Mouse (Mus musculus) CH12.LX (cell line): Measurements from ENCODE around the gene Serpinb9b.
"Not testable (repeated sequence)": the region's sequence is repeated elsewhere in the genome, so short reads cannot be mapped to it uniquely, and the experiment has no call there.

ENCODE experiments used
- CHD1 ChIP-seq: IDR thresholded peaks from 2 replicates; pipeline ENCODE4 v1.6.1; 2012; ENCODE audit warnings: low read depth, low read length, improper control_type of control experiment, inconsistent platforms
- CTCF ChIP-seq, 2 experiments: IDR thresholded peaks in 1 of 2; conservative IDR thresholded peaks in 1 of 2; 2 replicates each; pipeline ENCODE4 v1.5.1; 2011 to 2012; ENCODE audit warnings: low read depth in 2 of 2, low read length in 2 of 2, improper control_type of control experiment in 1 of 2, inconsistent platforms in 1 of 2, mild to moderate bottlenecking in 1 of 2, moderate library complexity in 1 of 2
- EP300 ChIP-seq: IDR thresholded peaks from 2 replicates; pipeline ENCODE4 v1.6.1; 2011; ENCODE audit warnings: low read length, improper control_type of control experiment
- ETS1 ChIP-seq: conservative IDR thresholded peaks from 2 replicates; pipeline ENCODE4 v1.6.1; 2012; ENCODE audit warnings: low read depth, mild to moderate bottlenecking, inconsistent platforms, low read length, improper control_type of control experiment, moderate library complexity
- JUND ChIP-seq: conservative IDR thresholded peaks from 2 replicates; pipeline ENCODE4 v1.6.1; 2011; ENCODE audit warnings: low read depth, low read length, improper control_type of control experiment
- POLR2A ChIP-seq: IDR thresholded peaks from 2 replicates; pipeline ENCODE4 v1.6.1; 2011; ENCODE audit warnings: low read depth, mild to moderate bottlenecking, improper control_type of control experiment, low read length
- USF1 ChIP-seq: IDR thresholded peaks from 2 replicates; pipeline ENCODE4 v1.6.1; 2014; ENCODE audit warnings: low read depth, mild to moderate bottlenecking, inconsistent platforms, low read length, improper control_type of control experiment

DNA sequence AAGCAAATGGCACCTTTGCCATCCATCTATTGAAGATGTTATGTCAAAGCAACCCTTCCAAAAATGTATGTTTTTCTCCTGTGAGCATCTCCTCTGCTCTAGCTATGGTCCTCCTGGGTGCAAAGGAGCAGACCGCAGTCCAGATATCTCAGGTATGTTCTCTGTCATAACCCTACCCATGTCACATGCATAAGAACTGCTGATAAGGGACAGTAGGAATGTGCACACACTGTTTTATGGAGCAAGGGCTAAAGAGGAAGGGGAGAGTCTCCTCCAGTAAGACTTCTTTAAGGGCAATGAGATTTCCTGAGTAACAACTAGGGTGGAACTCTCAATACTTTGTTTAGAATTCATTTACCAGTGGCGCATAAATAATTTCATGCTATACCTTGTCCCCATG lies 2.3 kb downstream of the Serpinb9b start:
- TF ChIP-seq EP300; ETS1; JUND; CTCF (conservative IDR thresholded peaks at IDR 0.05 in 1 of 2, IDR thresholded peaks at IDR 0.05 in 1 of 2; ENCODE audit: low read depth in 2 of 2, low read length in 2 of 2); CHD1; POLR2A; USF1: not testable (repeated sequence)
